Mouse (Mus musculus): ENCODE data around the gene Cfap58.

DNA sequence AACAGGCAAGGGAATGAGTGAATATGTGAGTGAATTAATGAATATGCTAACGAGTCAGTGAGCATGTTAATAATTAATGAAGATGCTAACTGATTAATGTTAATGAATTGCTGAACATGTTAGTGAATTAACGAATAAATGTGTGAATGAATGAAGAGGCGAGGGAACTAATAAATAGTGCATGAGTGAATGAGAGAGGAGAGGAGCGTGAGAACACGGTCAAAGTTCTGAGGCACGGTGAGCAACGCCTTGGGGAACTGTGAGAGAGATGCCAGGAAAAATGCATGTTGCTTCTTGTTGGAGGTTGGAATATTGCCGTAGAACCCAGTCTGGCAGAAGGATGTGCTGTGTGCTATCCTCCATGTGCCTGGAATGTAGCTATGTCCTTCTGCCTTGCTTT, 33.6 kb downstream of the Cfap58 start:
- TF ChIP-seq POLR2AphosphoS5 (IDR thresholded peaks at IDR 0.05; ENCODE audit: insufficient replicate concordance, low read depth, low read length) (no peak), CTCF (IDR thresholded peaks at IDR 0.05; ENCODE audit: low read depth, low read length) (no peak), GATA1 (IDR thresholded peaks at IDR 0.05; ENCODE audit: borderline replicate concordance, low read length) (no peak), TAL1 (conservative IDR thresholded peaks at IDR 0.05; ENCODE audit: low read depth, low read length) (no peak), GATA2 (IDR thresholded peaks at IDR 0.05; ENCODE audit: borderline replicate concordance, low read depth, low read length) (no peak)
